Mouse (Mus musculus) megakaryocyte, embryonic 14.5 days (primary cell): Measurements from ENCODE around the gene Large1.

Source experiments
- FLI1 ChIP-seq: IDR thresholded peaks from 2 replicates; pipeline ENCODE4 v1.6.1; 2012; ENCODE audit warnings: low read length, inconsistent platforms, mixed read lengths
- GATA1 ChIP-seq: IDR thresholded peaks from 3 replicates; pipeline ENCODE4 v1.6.1; 2012; ENCODE audit warnings: mixed read lengths, low read length, inconsistent platforms, borderline replicate concordance

DNA sequence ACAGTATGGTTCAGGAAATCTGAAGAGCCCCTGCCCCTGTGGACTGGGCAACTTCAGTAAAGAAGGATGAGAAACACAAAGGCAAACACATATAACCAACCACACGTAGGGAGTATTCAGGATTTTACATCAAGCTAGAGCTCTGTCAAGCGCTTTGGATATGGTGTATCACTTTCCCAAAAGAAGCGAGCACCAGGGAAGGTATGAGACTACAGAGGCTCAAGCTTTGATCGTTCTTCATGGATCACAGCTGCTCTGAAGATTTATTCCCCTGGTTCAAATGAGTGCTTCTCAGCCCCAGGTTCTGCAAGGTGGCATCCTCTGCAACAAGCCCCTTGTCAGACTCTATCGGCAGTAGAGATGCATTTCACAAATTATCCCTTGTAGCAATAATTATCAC lies 24.2 kb downstream of the Large1 start:
- TF ChIP-seq GATA1 (no peak), FLI1 (no peak)
